Mouse (Mus musculus) urinary bladder, postnatal 10 days (tissue): Measurements from ENCODE around the gene Efr3b.

Experiments used
- DNase-seq: peaks from one replicate; pipeline ENCODE4 v3.0.0; 2022; ENCODE audit warnings: low spot score

Efr3b gene

DNA sequence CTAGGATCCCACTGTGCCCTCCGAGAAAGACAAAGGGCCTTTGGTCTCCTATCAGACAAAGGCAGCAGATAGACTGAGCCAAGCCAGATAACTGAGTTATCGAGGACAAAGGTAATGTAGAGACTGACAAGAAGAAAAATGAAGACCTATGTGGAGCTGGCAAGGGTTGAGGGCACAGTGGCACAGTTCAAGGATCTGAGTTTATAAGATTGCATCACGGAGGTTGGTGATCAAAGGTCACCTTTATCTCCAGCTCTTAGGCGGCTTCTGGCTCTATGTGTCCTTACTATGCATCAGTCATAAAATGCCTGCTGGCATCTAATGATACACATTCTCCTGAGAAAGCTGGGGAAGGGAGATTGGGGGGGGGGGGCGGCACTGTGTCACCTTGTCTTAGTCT is 2.6 kb downstream of the Efr3b start:
- DNase-seq = no peak

DNA sequence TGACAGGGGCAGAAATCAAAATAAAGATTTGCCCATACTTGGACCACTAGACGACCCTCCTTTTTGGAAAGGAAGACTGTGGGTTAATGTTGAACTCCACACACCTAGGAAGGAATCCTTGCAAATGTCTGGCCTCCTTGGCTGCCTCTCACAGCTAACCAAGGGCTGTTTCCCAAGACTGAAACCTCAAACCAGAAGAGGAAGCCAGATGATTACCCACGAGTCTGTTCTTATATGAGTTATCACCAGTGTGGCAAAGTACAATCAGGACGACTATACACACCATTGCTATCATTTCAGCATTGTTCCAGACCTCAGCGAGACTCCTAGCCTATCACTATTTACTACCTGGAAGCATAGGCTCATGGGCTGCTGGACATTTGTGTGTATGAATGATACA is 9.7 kb downstream of the Efr3b start:
- no peak for DNase-seq

DNA sequence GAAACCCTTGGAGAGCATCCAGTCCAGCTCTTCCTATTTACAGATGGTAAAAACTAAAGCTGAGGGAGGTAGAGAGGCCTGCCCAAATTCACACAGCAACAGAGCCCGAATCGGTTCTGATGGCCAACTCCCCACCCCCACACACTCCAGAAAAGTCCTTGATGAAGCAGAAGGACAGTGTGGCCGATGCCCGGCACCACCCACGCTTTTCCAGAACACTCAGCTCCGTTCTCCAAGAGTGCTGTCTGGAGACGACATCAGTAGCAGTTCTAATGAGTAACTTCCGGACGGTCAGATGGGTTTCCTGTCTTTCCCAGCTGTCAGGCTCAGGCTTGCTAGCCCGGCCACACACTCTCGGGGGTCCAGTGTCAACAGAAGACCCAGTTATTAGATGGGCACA is 10.2 kb downstream of the Efr3b start:
- DNase-seq = no peak

DNA sequence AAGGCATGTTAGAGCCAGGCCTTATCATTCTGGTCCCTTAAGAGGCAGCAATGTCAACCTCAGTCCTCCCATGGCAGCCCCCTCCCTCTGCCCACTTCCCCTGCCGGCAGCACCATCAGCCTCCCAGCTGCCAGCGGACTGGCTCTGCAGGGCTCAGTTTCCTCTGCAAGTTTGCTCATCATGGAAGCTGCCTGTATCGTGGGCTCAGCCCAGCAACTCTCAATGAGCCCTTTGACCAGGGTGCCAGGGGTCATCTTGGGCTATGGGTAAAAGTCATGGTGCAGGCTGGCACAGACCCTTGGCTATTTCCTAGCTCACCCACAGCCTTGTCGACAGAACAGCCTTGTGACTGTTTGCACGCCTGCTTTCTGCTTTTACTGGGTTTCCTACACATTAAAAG is 14.4 kb downstream of the Efr3b start:
- DNase-seq = no peak

DNA sequence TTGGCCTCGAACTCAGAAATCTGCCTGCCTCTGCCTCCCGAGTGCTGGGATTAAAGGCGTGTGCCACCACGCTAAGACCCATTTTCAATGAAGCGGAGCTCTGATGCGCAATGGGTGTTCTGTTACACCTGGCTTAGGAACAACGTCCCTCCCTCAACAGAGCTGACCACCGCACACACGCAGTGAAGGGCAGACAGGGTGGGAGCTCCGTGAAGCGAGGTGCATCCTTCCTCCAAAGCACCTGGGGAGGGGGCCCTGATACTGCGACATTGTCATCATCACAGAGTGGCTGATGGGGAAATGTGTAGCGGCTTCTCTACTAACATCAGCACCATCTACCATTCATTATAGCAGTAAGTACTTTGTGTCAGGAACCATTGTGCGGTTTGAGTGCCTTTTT is 15.2 kb downstream of the Efr3b start:
- DNase-seq = no peak

DNA sequence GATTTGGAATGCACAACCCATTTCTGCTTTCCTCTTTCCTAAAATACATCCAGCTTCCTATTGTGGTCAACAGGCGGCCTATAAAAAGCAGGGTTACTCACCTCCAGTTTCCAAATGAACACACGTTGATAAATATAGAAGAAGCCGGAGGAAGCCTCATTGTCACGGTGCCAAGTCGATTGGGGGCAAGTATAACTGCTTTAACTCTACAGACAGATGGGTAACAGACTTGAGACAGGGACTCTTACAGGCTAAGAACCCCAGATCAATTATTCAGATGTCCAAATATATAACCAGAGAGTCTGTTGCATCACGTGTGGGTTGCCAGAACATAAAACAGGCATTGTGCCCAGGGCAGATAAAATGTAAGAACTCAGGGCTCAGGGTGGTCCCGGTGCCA is 15.9 kb downstream of the Efr3b start:
- no peak for DNase-seq

DNA sequence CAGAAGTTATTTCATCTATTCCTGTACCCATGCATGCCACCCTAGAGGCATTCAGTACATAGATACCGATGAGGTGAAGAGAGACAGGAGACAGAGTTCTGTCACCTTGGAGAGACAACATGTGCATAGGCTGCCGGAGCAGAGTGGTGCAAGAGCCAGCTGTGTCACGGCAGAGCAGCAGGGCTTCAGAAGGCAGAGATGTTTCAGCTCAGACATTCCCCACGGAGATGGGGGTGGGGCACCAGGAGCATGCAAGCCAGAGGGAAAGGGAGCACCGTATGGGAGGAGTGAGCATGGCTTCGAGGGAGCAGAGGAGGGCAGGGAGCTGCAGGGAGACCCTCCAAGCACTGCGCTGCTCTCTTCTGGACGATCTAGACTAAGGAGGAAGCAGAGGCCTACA is 18.2 kb downstream of the Efr3b start:
- no peak for DNase-seq

DNA sequence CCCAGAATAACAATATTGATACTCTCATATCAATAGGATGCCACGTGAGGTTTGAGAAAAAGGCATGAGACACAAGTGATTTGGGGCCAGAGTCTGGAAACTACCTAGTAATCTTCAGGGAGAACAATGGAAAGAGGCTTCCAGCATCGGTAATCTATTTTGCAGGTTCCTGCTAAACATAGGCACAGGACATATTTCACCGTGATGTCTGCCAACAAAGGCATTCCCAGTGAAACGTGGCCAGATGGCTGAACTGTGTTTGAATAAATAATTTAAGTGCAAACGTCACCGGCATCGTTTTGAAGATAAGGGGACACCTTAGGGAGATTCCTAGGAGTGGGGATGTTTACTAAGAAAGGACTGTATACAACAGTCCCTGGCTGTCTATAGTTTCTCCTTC is 22.4 kb downstream of the Efr3b start:
- DNase-seq = no peak

DNA sequence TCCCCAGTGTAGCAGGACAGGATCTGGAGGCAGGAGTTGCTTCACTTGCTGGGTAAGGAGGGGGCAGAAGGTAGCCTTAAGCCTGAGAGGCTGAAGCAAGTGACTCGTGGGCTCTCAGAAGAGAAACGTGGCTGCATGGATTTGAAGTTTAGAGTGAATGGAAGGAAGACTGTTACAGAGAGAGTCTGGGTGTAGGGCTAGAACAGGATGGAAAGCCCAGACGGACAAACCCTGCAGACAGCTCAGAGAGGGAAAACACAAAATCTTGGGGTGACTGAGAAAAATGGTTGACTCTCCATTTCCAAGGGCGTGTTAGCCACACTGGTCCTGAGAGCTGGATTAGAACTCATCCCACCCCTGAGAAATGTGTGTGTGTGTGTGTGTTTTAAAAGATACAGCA is 23.0 kb downstream of the Efr3b start:
- no peak for DNase-seq

DNA sequence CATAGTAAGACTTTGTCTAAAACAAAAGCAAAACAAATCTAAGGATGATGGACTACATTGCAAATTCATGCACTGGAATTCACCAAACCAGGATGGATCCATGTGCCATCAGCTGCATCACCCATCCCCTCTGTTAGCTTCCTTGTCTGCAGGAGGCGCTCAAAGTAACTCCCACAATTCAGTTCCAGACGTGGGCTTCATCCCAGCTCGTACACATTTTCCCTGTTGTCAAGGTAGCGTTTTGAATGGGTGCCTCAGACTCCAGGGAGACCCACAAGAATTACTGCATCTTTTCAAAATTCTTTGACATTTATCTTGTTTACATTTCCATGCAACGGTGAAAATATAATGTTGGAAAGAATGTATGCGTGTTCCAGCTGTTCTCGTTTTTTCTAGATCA is 23.5 kb downstream of the Efr3b start:
- DNase-seq = no peak

DNA sequence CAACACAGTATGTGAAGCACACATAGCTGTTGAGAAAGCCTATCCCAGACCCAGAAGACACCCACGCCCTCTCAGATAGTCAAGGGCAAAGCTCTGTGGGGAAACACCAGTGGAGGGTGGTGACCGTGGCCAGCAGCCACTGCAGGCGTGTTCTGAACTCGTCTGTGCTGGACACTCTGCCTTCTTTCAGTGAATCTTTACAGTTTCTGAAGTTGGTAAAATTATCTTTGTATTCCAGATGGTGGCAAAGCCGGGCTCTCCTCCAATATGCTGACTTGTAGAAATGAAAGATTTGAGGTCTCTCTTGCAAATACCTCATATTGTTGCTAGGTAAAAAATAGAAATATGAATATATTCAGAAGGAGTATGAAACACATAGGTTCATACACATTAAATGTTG is 27.0 kb downstream of the Efr3b start:
- no peak for DNase-seq

DNA sequence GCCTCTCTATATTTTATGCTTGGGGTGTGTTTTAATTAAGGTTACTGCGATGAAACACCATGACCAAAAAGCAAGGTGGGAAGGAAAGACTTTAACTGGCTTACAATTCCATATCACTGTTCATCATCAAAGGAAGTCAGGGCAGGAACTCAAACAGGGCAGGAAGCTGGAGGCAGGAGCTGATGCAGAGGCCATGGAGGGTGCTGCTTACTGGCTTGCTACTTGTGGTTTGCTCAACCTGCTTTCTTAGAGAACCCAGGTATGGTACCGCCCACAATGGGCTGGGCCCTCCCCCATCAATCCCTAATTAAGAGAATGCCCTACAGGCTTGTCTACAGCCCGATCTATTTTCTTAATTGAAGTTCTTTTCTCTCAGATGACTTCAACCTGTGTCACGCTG is 27.4 kb downstream of the Efr3b start:
- no peak for DNase-seq

DNA sequence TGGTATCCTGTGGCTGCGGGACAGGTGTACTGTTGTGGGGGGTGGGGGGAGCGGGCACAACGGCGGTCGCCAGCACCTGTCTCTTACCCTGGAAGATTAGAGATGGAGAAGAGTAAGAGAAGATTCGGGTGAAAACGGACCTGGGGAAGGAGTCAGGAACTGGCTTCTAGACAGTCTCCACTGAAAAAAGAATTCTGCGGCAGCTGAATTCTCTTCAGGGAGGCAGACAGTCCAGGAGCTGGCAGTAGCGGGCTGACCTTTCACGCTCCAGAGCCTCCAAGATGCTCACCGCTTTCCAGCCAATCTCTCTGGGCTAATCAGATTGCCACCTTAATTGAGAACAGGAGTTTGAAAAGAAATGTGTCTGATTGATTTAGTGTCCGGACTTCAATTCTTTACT is 30.0 kb downstream of the Efr3b start:
- DNase-seq = no peak

DNA sequence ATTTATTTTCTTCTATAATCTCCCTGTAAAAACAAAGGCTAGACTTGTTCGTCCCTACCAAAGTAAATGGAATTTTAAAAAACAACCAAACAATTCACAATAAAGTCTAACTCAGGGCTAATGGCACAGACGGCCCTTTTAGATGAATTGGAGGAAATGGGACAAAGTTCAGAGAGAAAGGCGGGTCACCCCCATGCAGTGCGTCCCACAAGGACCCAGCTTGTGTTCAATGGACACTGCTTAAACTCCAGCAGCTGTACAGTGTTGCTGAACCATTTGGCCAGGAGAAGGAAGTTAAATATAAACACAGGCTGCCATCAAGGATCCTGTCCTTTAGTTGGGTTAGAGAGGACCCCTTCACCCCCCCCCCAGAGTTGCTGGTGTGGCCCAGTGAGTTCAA is 30.9 kb downstream of the Efr3b start:
- DNase-seq = no peak

DNA sequence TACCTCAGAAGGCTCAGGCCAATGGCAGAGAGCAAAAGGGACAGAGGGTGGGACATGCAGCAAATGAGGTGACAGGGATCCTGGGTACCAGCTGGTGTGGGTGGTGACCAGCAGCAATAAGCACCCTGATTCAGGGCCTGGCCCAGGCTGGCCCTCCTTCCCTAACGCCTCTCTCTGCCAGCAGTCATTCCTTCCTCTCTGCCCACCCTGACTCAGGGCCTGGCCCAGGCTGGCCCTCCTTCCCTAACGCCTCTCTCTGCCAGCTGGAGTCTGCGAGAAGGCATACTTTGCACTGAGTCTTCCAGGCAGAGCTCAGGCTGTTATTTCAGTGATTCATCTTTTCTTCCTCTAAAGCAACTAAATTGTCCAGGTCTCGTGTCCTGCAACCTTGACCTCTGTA is 31.5 kb downstream of the Efr3b start:
- DNase-seq = no peak

DNA sequence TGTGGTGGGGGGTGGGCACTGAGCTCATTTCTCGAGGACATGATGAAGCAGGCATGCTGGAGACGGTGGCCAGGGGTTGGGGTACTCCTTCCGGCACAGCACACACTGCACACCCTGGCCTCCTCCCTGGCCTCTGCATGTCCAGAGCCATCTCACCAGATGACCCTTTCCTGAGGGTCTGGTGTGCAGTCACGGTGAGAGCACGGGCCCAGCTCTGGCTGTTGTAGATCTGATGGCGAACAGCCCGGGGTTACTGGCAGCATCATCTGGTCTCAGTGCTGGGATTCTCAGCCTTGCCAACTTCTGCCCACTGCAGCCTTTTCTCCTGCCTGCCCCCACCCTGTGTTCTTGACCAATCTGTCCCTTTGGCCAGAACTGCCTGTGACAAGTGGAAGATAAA is 32.6 kb downstream of the Efr3b start:
- DNase-seq = no peak

DNA sequence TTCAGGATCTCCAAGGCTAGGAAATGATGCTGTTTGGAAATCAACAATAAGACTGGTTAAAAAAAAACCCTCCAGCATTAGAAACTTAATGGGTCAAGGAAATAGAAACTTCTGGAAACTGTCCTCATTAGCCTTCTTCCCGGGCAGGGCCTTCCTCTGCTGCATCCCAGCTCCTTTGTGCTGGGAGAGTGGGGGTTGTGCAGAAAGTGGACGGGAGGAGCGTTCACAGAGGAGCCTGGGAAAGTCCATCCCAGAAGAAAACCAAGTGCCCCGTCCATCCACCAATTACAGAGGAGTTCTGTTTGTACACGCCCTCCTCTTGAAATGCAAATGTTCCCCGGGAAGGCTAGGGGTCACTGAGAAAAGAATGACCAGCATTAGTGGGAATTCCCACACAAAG is 34.1 kb downstream of the Efr3b start:
- DNase-seq = no peak

DNA sequence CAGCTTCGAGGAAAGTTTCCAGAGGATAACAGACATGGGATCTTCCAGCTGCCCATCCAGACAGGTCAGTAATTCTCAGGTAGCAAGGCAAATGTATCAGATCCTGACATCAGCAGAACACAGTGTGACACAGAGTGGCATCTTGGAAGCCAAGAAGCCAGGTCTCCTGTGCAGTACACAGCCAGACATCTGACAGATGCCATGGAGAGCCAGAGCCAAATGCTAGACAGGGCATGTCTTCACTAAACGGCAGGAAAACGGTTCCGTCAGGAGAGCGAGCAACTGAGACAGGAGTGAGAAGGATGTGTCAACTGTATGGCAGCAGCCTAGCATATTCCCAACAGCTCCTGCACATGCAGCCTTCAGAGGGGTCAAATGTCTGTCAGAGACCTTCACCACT is 38.3 kb downstream of the Efr3b start:
- DNase-seq = no peak

DNA sequence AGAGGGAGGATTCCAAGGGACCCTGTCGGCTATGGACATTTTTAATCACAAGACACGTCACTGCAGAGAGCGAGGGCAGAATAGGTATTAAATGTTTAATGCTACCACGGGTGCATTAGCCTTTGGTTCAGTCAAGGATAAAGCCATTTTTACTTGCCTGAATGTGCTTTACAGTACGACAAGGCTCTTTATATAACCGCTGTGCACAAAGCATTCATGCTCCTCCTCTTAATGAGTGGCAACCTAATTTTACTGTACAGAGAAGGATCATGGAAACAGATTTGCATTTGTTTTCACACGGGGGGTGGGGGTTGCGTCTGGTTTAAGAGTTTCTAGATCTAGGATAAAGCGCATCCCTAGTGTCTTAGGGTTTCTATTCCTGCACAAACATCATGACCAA is 42.0 kb downstream of the Efr3b start:
- DNase-seq = no peak

DNA sequence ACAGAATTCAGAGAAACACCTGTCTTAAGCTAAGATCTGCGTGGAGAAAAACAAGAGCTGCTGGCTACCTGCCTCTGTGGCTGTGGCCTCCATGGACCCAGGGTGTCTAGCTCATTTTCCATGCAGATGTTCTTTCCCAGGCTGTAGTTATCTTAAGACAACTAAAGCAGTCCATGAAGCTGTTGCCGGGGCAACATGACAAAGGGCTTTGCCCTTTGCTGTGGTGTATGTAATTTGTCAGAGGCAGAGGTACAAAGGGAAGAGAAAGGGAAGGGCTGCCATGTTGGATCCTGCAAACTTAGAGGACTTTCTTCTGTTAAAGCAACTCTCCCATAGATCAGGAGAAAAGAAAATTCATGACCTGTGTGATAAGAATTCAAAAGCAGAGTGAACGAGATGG is 47.7 kb downstream of the Efr3b start:
- no peak for DNase-seq

DNA sequence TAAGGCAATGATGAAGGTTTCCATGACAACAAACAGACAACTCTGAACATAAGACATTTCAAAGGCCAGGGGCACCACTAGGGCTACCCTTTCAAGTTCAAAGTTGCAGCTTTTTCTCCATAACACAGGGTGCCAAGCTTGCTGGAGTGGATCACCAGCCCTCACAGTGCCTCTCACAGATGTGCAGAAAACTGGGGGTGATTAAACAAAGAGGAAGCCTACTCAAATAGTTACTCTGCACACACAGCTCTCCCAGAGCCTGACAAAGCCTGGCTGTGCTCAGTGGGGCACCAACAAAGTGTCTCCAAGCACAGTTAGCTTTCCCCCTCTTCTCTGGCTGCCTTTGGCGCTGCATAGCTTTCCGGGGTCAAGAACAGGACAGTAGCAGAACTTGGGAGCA is 48.8 kb downstream of the Efr3b start:
- DNase-seq = no peak

DNA sequence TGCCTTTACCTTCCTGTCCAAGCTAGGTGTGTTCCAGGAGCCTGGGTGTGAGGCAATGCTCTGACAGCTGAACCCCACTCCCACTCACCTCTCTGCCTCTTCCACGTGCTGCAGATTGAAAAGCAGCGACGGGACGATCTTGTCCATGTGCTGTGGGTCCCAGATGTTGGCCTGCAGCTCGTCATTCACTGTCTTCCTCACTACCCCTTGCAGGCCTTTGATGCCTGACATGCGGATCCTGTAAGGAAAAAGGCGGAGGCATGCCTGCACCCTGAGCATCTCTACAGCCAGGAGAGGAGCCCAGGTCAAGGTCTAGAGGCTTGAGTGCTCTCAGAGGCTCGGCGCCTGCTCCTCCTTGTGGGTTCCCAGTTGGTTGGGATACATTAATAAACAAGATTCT is 54.3 kb downstream of the Efr3b start:
- no peak for DNase-seq

DNA sequence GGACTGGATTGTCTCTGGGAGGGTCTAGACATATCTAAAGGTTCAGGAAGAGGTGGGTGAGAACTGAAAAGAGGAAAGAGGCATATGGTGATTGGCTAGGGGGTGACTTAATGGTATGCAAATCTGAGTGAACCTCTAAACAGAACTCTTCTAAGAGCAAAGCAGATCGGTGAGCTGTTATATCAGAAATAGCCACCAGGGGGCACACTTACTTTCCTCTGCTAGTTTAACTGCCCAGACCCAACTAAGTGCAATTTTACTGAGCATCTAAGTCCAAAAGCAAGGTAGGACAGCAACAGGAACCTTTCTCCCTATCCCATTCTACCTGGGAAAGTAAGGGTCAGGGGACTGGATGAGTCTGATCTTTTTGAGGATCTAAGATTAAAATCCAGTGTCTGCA is 55.0 kb downstream of the Efr3b start:
- DNase-seq = no peak

DNA sequence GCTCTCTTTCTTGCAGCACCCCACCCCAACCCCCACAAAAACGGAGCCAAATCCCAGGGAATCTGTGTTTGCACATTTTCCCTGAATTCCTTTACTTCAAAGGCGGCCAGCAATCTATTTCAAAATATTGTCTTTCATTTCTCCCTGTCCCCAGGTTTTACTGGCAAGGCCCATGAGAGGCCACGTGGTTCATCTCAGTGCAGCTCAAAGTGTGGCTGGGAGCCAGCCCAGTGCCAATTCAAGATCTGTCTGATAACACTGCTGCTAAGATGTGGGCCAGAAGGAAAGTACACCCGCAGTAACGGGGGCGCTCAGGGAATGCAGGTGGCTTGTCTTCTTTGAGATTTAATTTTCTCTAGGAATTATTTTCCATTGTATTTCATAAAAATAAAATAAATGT is 56.5 kb downstream of the Efr3b start:
- no peak for DNase-seq

DNA sequence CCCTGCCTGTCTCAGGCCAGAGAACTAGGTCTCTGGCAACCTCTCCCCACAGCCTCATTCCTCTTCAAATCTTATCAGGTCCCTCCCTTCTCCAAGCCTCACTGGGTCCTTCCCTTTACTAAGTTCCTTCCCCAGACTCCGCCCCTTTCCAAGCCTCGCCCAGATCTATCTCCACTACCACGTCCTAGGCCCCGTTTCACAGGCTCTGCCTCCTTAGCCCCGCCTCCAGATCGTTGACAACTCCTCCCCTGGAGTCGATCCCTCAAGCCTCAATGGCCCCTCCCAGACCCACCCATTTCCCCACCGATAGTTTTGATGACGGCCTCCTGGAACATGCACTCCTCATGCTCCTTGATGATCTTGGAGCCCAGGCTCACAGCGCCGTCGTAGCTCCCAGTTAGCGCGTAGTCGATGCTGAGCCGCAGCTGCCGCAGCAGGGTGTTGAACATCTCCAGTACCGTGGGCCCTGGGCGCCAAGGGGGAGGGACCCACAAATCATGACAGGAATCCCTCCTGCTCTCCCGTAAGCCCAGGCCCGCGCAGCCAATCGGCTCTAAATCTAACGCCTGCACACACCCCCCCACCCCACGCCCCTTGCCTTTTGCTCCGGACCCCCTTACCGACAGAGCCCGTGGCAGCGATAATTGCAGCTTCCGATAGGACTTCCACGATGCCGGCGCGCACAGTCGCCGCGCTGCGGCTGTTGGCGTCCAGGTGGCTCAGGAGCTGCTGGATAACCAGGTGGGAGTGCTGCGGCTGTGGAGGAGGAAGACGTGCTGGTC is 57.2 kb downstream of the Efr3b start:
- no peak for DNase-seq
